Mouse (Mus musculus) thymus, adult 18-20 months (tissue): ENCODE data around the gene Gm10643.

Experiments used
- DNase-seq, 2 experiments: peaks; one replicate each; pipeline ENCODE4 v3.0.0; 2022; ENCODE audit warnings: mixed read lengths in 2 of 2

The Gm10643 gene

DNA sequence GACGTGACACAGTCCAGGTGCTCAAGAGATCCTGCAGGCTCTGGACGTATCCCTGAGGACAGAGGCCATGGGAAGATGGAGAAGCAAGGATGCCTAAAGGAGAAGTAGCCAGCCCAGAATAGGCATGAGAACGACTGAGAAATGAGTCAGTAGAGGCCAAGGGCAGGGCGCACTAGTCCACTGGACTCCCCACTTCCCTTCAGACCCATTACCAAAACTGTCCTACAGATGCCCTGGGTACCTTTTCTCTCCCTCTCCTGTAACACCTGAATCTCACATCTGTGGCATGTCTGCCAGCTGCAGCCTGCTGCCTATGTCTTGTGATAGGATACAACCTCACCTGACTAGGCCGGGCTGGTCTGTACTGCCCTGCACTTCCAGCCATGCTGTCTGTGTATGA lies 5.3 kb upstream of the Gm10643 start:
- DNase-seq, result no peak

DNA sequence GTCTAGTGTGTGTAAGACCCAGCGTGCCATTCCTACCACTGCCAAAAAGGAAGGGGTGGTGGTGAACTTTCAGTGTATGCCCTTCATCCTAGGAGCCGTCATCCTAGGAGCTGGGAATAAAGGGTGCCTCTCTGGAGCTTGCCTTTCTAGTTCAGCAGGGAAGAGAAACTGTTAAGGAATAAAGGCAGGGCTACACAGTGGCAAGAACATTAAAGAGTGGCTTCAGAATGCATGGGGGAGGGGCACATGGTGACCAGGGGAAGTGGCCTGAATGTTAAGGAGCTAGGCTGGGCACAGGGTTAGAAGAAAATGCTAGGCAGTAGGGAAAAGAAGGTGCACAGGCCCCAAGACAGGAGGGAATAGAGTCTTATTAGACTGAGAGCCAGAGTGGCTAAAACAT lies 4.8 kb upstream of the Gm10643 start:
- no peak for DNase-seq

DNA sequence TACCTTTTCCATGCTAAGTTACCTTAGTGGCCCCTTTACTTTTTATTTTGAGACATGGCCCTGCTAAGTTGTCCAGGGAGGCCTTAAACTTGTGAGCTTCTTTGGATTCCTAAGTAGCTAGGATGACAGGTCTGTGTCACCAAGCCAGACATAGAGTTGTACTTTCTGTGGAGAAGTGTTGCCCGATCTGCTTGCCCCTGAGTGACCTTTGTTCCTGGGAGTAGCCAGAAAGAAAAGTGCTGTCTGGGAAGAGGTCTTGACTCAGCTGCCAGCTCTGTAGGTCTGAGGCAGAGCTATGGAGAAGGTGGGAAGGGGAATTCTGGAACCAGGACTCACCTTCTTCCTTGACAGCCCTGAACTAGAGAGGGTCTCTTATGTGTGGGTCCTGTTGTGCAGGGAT lies 4.2 kb upstream of the Gm10643 start:
- DNase-seq, result no peak

DNA sequence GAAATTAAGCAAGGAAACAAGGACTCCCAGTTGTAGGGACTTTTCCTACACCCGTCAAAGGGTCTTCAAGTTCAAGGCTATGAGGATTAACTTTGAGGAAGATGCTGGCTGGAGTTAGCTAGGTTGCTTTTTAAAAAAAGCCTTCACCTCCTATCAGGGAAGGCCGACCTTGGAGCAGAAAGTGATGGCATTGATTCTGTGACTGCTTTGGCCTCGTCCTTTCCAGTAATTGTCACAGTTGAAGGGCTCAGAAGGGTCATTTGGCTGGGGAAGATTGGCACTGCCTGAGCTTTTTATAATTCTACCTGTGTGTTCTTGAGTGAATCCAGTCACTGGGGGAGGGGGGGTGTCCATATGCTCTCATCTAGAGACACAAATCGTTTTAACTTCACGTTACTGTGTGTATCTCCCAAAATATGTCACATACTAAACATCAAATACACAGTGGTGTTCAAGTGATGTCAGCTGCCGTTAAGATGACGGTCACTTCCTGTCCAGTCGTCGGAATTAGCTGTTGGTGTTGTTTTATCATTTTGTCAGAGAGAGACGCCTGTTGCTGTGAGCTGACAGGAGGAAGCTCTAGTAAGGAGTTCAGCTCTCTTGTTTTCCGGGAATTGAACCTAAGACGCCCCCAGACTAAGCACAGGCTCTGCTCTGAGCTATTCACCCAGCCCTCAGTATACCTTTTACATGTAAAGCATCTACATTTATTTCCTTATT lies 3.5 kb upstream of the Gm10643 start:
- no peak for DNase-seq

DNA sequence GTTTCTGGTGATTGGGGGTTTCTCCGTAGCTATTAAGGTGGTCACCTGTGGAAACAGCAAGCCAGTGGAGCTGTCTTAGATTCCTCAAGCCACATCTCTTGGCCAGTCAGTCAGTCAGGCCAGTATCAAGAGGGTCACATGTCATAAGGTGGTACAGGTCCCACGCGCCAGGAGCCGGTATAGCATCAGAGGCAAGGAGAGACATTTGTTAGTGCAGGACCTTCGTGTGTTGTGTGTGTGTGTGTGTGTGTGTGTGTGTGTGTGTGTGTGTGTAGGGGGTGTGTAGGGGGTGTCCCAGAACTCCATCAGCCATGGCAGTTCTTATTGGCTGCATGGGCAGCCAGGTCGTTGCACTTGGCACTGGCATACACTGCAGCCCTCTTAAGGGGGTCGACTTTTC lies 3.0 kb upstream of the Gm10643 start:
- no peak for DNase-seq

DNA sequence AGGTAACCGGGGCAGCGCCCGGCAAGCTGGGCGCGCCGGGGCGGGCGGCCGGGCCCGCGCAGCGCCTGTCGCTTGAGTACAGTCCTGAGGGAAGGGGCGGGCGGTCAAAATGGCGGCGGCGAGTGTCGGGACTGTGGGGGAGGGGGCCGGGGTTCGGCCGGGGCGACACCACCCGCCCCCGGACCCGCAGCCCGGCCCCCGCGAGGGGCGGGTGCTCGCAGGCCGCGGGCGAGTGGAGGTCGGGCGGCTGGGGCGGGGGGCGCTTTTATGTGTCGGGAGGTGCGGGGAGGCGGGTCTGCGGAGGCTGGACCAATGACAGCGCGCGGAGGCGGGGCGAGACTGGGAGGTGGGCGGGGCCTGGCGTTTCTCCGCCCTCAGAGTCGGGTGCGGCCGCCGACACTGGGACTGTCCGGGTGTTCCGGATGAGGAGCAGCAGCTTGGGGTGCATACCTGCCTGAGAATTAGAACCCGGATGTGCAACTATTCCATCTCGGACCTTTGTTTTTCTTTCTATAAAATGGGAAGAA lies 2.2 kb upstream of the Gm10643 start:
- peak; percentile 94 to 95 for DNase-seq

DNA sequence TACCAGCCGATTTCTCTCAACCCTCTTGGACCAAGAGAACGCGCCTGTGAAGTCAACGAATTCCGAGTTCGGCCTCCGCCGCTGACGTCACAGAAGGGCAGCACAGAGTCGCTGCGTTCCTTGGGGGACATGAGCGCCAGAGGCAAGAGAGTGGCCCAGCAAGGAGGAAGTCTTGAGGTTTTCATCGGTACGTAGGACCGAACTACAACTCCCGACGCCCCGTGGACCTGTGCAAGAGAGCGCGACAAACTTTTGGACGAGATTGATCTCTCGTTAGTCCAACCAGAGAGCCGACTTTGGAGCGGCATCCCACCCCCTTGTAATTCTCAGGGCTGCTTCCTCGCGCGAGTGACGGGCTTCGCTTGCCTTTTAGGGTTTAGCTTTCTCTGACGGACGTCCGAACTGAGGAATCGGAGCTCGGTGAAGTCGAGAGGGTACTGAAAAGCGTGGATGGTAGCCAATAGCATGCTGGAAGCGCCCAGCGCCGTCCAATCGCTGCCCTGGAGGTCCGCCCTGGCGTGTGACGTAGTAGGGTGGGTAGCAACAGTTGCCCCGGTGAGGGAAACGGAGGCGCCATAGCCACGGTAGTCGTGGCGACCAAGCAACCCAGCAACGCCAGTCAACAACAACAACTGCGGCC lies 1.5 kb upstream of the Gm10643 start, which contains the start of gene Rfx1:
TSS of gene Rfx1 (plus strand) at position 544 of the 640 bp plus-strand sequence.
- DNase-seq, result peak; percentile 99 to 100

DNA sequence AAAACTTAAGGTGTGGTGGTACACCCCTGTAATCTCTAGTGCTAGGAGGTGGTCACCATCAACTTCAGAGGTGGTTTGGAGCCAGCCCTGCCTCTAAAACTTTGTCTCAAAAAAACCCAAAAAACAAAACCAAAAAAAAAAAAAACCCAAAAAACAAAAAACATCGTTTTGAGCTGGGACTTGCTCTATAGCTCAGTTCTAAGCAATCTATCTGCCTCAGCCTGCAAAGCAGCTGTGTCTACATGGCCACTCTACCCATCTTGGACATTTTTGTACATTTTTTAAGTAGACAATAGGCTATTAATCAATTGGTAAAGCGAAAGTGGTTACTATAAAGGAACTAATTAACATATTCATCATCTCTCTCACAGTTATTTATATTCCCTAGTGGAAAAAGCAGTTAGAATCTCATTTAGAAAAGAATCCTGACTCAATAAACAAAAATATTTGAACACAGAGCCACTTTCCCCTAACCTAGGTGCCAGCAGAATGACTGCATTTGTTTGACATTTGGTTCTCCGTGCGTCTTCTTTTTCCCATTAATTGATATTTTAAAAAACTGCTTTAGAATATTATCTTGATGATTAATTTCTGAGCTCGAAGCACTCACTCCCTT lies 628 bp upstream of the Gm10643 start:
- DNase-seq, result no peak

DNA sequence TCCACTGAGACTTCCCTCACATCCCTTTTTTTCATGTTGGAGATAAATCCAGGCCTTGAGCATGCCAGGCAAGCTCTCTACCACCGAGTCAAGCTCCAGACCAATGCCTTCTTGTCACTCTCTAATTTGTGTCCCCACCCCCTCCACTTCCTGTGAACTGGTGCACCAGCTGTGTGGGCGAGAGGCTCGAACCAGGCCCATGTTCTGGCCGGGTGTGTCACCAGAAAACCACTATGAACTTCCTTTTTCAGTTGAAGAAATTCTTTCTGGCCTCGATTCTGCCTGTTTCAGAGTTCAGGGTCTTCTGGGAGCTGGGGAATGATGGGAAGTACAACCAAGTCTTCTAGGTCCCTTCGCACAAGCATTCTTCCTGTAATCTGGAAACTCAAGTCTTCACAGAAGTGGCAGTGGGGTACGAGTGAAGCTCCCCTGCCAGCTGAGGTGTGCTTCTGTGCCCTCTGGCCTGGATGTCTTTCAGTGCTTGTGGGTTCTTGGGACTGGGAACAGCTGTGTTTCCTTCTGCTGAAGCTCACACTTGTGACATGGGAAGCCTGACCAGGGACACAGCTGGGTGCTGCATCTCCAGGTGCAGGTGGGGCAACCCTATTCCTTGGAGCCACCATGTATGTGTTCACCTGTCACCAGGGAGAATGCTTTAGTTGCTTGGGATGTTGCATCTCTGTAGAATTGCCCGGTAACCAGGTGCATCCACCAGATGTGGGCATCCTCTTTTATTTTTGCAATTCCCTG lies 901 bp downstream of the Gm10643 start:
- DNase-seq, result peak; percentile 69 to 82

DNA sequence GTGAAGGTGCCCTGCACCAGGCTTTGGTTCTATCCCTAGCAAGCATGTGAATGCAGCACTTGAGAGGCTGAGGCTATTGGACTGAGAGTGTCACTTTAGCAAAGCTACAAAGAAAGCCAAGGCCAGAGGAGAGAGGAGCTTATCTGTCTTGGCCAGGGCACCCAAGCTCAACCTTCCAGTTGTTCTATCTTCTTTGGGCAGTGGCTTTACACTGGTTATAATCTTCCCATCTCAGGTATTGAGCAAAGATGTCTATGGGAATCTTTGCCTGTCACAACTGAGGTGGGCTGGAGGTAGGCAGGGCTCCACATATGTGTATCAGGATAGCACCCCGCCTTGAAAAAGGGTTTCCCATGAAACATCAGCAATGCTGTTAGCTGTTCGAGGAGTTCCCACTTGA lies 4.7 kb downstream of the Gm10643 start:
- DNase-seq, result no peak

DNA sequence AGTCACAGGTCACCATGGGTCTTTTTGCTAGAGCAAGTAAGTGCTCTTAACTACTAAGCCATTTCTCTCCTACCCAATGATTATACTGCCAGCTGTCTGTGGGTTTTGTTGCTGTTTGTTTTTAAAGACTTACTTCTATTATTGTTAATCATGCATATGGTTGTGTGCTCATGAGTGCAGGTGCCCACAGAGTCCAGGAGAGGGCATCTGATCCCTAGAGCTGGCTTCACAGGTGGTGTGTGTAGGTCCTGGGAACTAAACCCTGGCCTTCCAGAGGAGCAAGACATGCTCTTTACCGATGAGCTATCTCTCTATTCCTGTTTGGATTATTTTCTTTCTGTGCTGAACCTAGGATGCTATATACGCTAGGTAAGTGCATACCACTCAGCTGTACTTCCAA lies 5.7 kb downstream of the Gm10643 start:
- no peak for DNase-seq

DNA sequence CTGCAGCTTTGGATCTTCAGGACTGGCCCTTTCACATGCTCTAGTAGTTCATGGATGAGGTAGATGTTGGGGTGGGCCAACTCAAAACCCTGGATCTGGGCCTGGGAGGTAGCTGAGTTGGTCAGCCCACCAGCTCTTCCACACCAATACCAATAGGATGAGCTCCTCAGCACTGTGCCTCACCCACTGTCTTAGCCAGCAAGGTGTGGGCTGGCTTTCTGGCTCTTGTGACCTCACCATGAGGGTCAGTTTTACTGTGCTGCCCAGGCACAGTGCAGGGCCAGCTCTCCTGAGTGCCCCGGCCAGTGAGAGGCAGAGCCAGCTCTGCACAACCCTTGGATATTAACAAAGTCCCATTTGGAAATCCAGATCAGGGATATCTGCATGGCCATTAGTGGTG lies 7.1 kb downstream of the Gm10643 start:
- DNase-seq, result no peak

DNA sequence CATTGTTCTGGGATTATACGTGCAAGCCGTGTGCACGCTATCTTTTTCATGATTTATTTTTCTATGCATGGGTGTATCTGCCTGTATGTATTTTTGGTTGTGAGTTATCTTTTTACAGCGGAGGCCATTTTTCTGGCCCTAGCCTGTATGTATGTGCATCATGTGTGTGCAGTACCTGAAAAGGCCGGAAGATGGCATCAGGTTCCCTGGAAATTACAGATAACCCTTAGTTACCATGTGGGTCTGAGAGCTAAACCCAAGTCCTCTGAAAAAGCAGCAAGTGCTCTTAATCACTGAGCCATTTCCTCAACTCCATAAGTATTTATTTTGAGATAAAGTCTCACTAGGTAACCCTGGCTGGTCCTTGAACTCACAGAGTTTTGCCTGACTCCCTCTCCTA lies 11.7 kb downstream of the Gm10643 start:
- DNase-seq, result no peak

DNA sequence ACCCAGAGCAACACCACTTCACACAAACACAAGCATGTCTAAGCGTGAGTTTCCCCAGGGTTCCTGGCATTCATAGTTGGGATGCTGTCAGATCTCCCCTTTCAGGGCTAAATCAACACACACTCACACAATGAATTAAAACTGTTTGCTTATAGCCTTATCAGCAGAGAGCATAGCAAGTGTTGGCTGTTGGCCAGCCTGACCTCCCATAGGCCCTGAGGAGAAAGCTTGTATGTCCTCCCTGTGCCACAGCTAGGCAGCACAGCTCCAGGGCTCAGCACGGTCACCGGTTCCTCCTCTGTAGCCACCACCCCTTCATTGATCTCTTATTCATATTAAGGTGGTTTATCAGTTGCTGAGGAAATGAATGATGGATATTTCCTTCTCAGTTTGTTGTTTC lies 12.2 kb downstream of the Gm10643 start:
- DNase-seq, result no peak

DNA sequence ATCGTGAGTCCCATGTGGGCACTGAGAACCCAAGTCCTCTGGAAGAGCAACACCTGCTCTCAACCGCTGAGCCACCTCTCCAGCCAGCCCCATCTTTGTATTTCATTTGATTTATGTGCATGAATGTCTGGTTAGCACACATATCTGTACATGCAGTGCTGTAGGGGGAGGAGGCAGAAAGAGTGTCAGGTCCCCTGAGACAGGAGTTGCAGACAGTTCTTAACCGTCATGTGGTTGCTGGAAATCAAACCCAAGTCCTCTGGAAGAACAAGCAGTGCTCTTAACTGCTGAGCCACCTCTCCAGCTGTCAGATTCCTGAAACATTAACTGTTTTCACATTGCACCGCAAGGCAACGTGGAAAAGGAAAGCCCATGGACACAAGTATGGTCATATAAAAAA lies 16.8 kb downstream of the Gm10643 start:
- DNase-seq, result no peak

DNA sequence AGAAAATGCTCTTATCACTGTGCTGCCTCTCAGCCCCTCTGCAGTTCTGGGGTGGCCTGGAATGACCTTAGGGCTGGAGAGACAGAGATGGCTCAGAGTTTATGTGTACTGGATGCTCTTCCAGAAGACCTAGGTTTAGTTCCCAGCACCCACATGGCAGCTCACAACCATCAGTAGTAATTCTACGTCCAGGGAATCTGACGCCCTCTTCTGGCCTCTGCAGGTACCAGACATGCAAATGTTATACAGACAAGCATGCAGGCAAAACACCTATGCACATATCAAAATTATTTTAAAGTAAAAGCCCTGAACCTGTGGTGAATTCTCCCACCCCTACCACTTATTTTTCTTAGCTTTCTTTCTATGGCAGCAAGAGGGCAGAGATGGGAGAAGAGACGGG lies 18.4 kb downstream of the Gm10643 start:
- DNase-seq, result no peak

DNA sequence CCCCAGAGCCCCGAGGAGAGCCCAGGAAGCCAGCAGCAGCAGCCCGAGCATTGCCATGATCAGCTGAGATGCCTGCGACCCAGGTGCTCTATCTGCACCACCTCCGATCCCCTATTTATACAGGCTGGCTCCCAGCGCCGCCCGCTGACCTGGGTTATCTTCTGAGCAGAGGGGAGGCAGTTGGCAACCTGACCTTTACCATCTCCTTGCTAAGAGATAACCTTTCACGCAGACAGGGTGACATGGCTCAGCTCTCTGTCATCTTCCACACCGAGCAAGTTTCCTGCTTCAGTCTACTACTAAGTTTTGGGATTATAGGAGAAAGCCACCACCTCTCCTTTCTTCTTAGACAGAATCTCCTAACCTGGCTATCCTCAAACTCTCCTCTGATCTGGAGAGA lies 20.0 kb downstream of the Gm10643 start, which contains the start of gene Rln3:
TSS of gene Rln3 (minus strand) at position 101 of the 400 bp plus-strand sequence.
- DNase-seq, result no peak

DNA sequence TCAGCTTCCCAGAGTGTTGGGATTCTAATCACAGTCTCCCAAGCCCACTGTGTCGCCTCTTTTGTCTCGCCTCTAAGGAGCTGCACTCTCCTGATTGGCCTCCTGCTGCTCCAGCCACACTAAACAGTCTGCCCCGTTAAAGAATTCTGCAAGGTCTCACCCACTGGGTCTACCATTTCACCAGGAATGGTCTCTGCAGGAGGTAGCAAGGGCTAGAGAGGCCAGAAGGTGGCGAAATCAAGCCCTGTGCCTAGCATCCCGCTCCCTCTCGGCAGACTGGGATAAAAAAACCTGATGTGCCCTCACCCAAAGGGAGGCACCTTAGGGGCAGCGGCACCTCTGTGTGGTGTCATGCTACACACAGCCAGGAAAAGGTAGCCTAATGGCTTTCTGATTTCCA lies 20.8 kb downstream of the Gm10643 start:
- no peak for DNase-seq

DNA sequence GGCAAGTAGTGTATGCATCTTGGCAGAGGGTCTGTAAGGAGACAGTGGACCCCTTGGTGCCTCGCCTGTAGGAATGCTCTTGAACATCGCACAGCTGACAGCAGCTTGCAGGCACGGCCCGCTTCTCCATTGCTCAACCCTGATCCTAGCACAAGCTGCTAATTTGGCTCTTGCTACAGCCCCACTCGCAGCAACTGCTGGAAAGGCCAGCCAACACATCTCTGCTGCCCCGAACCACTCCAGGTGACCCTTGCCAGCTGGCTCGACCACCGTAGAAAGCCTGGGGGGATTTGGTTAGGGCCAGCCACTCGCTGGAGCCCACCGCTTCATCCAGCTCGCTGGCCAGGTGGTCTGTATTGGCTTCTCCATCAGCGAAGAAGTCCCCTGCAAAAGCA lies 22.0 kb downstream of the Gm10643 start:
- no peak for DNase-seq

DNA sequence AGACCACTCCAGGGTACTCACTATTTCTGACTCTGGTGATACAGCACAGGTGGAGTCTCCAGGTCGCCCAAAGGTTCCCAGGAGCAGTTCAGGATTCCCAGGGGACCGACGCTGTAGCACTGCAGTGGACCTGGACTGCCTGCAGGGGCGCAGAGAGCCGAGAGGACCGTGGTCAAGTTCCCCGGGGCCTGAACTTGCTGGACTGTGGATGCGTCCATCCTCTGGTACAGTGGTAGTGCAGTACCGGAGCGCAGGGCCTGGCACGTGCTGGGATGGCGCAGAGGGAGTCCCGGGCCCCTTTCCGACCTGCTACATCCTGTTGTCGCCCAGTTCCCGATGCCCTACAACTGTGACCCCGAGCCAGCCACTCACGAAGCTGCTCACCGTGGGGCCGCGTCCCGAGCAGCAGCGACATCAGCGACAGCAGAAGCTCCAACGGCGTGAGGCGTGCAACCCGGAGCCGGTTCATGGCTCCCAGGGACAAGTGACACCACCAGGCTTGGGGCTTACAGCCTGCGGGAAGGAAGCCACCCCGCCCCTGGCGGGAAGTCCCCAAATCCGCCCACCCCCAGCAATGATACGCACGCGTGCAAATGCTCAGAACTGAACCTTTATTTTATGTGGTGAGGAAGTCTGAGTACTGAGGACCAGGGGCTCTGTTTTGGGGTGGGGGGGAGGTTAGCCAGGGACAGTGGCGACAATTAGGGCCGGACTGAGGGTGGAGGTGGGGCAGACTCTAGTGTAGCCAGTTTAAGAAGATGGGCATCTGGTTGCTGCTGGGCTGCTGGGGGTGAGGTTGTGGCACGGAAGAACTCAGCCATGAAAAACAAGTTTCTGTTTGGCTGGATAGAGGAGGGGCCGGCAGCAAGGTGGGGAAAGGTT lies 22.6 kb downstream of the Gm10643 start, which contains the start of gene Il27ra:
TSS of gene Il27ra (minus strand) at position 524 of the 882 bp plus-strand sequence.
- peak; percentile 68 to 76 for DNase-seq

DNA sequence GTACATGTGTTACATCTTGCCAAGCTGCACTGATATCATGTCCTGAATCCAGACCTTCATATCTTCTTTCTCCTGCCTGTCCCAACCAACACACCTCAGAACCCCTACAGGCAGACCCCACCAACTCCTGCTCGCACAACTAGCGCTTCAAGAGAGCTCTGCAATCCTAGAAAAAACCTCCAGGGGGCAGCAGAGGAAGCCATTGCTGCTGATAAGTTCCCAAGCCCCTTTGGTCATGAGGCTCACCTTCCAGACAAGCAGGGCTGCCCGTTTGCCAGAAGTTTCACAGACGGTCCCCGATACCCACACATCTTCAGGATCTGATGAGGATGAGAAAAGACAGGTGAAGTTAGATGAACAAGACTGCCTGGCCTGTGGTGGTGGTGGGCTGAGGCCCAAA lies 25.9 kb downstream of the Gm10643 start:
- peak; percentile 55 to 66 for DNase-seq

DNA sequence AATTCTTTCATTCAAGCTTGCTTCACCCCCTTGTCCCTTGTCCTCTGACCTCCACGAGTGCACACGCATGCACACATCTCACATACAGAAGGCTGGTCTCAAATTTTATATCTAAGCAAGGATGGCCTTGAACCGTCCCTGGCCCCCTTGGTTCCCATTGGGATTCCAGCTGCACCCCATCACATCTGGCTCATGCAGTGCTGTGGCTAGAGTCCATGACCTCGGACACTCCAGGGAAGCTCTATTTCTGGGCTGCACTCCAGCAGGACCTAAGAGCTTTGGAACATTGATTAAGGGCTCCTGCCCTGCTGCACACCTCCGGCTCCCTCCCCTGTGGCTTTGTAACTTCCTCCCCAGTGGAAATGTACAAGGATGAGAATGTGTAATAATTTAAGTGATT lies 26.9 kb downstream of the Gm10643 start:
- no peak for DNase-seq
